22 mouse cellular contexts compared by ENCODE assay signal in the genomic region with DNA sequence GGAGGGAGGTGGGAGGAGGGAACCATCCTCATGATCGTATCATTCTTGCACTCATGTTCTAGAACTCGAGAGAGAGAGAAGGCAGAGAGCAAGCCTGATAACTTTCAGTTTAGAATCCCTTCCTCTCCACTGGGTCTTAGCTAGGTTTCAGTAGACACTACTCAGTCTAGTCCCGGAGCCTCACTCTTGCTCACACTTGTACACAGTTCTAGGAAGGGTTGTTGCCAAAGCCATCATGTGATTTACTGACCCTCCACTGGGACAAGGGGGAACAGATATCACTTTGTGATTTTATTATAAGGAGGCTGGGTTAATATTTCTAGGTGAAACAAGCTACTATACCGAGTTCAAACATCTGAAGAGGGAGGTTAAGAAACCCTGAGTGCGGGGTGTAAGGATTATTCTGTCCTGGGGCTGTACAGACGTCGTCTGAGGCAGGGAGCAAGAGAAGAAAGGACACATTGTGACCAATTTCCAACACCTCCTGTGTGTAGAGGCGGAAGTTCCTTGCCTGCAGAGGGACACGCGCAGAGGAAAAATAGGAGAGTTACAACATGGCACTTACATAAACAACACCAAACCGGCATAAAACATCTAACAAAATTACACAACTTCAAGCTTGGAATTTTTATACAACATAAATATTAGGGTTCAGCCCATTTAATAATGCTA.
DNase-seq lines count a peak whose midpoint lies in the region; ATAC-seq and TF ChIP-seq lines count a peak whose summit lies in the region.
"Had no signal": no experiment of that assay in that cellular context is flagged by ENCODE, and none has a peak within 500 bp of the region (broad histone marks: within the 10 kb centered on the region; RNA-seq: fewer than 3 reads in every experiment).

No protein-coding gene starts in this region.

- peak; percentile 58; the same call in 1 of the 2 replicates for ATAC-seq in lung, embryonic 14.5 days (ENCODE audit: insufficient read depth)
- ATAC-seq in lung, postnatal 0 days = peak; percentile 66
- no peak for ATAC-seq in limb, embryonic 14.5 days (ENCODE audit: low FRiP score, low read depth)
- ATAC-seq in frontal cortex, adult (ENCODE audit: low TSS enrichment) = no peak
- ATAC-seq: activated CD4-positive, CD25-positive, alpha-beta regulatory T cell, adult 4 months; forebrain, embryonic 14.5 days; forebrain, postnatal 0 days had no signal

- 0 out of 2 replicates have a peak, but pooled peaks have one; percentile 10 for TF ChIP-seq EP300 in lung, postnatal 0 days (IDR thresholded peaks at IDR 0.05)

- H3K4me1 ChIP-seq in lung, embryonic 14.5 days (ENCODE audit: insufficient read depth) = no peaks in the 10 kb centered on the region
- H3K4me1 ChIP-seq in lung, postnatal 0 days (ENCODE audit: insufficient read depth, low read depth, low read length) = no peaks in the 10 kb centered on the region
- H3K4me1 ChIP-seq in limb, embryonic 14.5 days (ENCODE audit: control insufficient read depth, insufficient read depth, low read length) = peaks cover 27% of the 10 kb centered on the region
- H3K4me1 ChIP-seq: hindbrain, embryonic 15.5 days had no signal

- TF ChIP-seq POLR2A in limb, embryonic 14.5 days (IDR thresholded peaks at IDR 0.05; ENCODE audit: borderline replicate concordance, extremely low read depth, insufficient read depth, insufficient read length) = no peak

- DNase-seq in lung, embryonic 14.5 days = peak; percentile 60
- DNase-seq in lung, postnatal 14 days = no peak
- DNase-seq in lung, postnatal 0 days (ENCODE audit: low spot score) = peak; percentile 70
- no peak for DNase-seq in lung, adult 18-20 months
- no peak for DNase-seq in limb, embryonic 14.5 days (ENCODE audit: low spot score)
- DNase-seq: adrenal gland, adult 8-10 months; adrenal gland, postnatal 25 days; cerebellum, adult 11 months; cerebellum, adult 2 months; cerebellum, adult 9-11 months; cerebellum, postnatal 25 days; forebrain, postnatal 0 days; gastrocnemius, postnatal 25 days; heart, adult 2 months had no signal

- H3K4me2 ChIP-seq in lung, embryonic 14.5 days = no peak overlapping the region
- H3K4me2 ChIP-seq in lung, postnatal 0 days (replicated peaks; ENCODE audit: low read depth, low read length) = no peak overlapping the region
- H3K4me2 ChIP-seq in limb, embryonic 14.5 days (replicated peaks; ENCODE audit: low read depth, low read length, severe bottlenecking) = no peak overlapping the region
- H3K4me2 ChIP-seq: embryonic facial prominence, embryonic 12.5 days; embryonic facial prominence, embryonic 15.5 days; heart, embryonic 11.5 days; hindbrain, embryonic 12.5 days; hindbrain, embryonic 15.5 days had no signal

- H3K9me3 ChIP-seq in lung, embryonic 14.5 days (ENCODE audit: low read depth, low read length) = no peaks in the 10 kb centered on the region
- H3K9me3 ChIP-seq in lung, postnatal 0 days (ENCODE audit: low read length) = no peaks in the 10 kb centered on the region
- H3K9me3 ChIP-seq in limb, embryonic 14.5 days (ENCODE audit: control insufficient read depth, low read length) = no peaks in the 10 kb centered on the region
- H3K9me3 ChIP-seq: embryonic facial prominence, embryonic 12.5 days; embryonic facial prominence, embryonic 15.5 days; hindbrain, embryonic 12.5 days; hindbrain, embryonic 15.5 days had no signal

- H3K4me3 ChIP-seq in lung, embryonic 14.5 days (ENCODE audit: low read depth, low read length) = no peak overlapping the region
- H3K4me3 ChIP-seq in lung, postnatal 0 days (ENCODE audit: low read depth, low read length) = no peak overlapping the region
- H3K4me3 ChIP-seq in limb, embryonic 14.5 days (replicated peaks; ENCODE audit: low read length) = no peak overlapping the region
- H3K4me3 ChIP-seq: embryonic facial prominence, embryonic 12.5 days; embryonic facial prominence, embryonic 15.5 days; heart, adult 2 months; hindbrain, embryonic 12.5 days; hindbrain, embryonic 15.5 days had no signal

- H3K36me3 ChIP-seq in lung, embryonic 14.5 days (ENCODE audit: insufficient read depth) = no peaks in the 10 kb centered on the region
- no peaks in the 10 kb centered on the region for H3K36me3 ChIP-seq in lung, postnatal 0 days (ENCODE audit: insufficient read depth, low read length)
- no peaks in the 10 kb centered on the region for H3K36me3 ChIP-seq in limb, embryonic 14.5 days (ENCODE audit: control insufficient read depth, insufficient read depth, low read length)
- H3K36me3 ChIP-seq: embryonic facial prominence, embryonic 12.5 days; embryonic facial prominence, embryonic 15.5 days; hindbrain, embryonic 12.5 days; hindbrain, embryonic 15.5 days had no signal

- no peak for TF ChIP-seq CTCF in lung, embryonic 14.5 days (IDR thresholded peaks at IDR 0.05; ENCODE audit: low read depth)
- TF ChIP-seq CTCF in lung, postnatal 0 days (IDR thresholded peaks at IDR 0.05) = no peak

- WGBS in lung, embryonic 14.5 days = 51% methylated on average over 11 of the region's 11 CpGs
- 34% methylated on average over 11 of the region's 11 CpGs for WGBS in lung, postnatal 0 days
- WGBS in limb, embryonic 14.5 days = 57% methylated on average over 11 of the region's 11 CpGs

- no peaks in the 10 kb centered on the region for H3K27me3 ChIP-seq in lung, embryonic 14.5 days (ENCODE audit: insufficient read depth, low read length)
- H3K27me3 ChIP-seq in lung, postnatal 0 days (replicated peaks; ENCODE audit: insufficient read depth, low read length) = no peaks in the 10 kb centered on the region
- peaks cover 4% of the 10 kb centered on the region for H3K27me3 ChIP-seq in limb, embryonic 14.5 days (ENCODE audit: control insufficient read depth, insufficient read depth, low read length)
- H3K27me3 ChIP-seq: embryonic facial prominence, embryonic 12.5 days; embryonic facial prominence, embryonic 15.5 days; hindbrain, embryonic 12.5 days; hindbrain, embryonic 15.5 days had no signal

- H3K27ac ChIP-seq in lung, embryonic 14.5 days (ENCODE audit: low read depth) = peak overlapping the region; percentile 25; the same call in 1 of the 2 replicates
- no peak overlapping the region for H3K27ac ChIP-seq in lung, postnatal 0 days (ENCODE audit: low read length)
- H3K27ac ChIP-seq in limb, embryonic 14.5 days (replicated peaks; ENCODE audit: low read depth, low read length) = peak overlapping the region; percentile 15; the same call in 1 of the 2 replicates
- H3K27ac ChIP-seq: embryonic facial prominence, embryonic 12.5 days; heart, adult 2 months; hindbrain, embryonic 12.5 days; hindbrain, embryonic 15.5 days had no signal

- H3K9ac ChIP-seq in lung, embryonic 14.5 days = no peak overlapping the region
- H3K9ac ChIP-seq in lung, postnatal 0 days (replicated peaks; ENCODE audit: low read depth) = no peak overlapping the region
- H3K9ac ChIP-seq in limb, embryonic 14.5 days (ENCODE audit: low read depth, low read length, severe bottlenecking) = no peak overlapping the region
- H3K9ac ChIP-seq: embryonic facial prominence, embryonic 12.5 days; embryonic facial prominence, embryonic 15.5 days; forebrain, postnatal 0 days; hindbrain, embryonic 12.5 days; hindbrain, embryonic 15.5 days had no signal

Comparison
In these comparisons a context has a peak if more than half of its experiments do, and no peak if none do; other contexts are left out.
1. DNase-seq: peak in lung, embryonic 14.5 days (single experiment) and lung, postnatal 0 days (single experiment); none in lung, postnatal 14 days (single experiment), lung, adult 18-20 months (0 of 2) and limb, embryonic 14.5 days (single experiment).
2. ATAC-seq: peak in lung, embryonic 14.5 days (single experiment) and lung, postnatal 0 days (single experiment); none in limb, embryonic 14.5 days (single experiment) and frontal cortex, adult (single experiment).